Mouse (Mus musculus): ENCODE data around the gene Gpi1. TPM values are rescaled to one million over a fixed set of nuclear protein-coding genes. Genes with fewer than 3 reads are reported as not detected.

Gene Gpi1
- polyA plus RNA-seq, 1 experiment: 273 TPM

DNA sequence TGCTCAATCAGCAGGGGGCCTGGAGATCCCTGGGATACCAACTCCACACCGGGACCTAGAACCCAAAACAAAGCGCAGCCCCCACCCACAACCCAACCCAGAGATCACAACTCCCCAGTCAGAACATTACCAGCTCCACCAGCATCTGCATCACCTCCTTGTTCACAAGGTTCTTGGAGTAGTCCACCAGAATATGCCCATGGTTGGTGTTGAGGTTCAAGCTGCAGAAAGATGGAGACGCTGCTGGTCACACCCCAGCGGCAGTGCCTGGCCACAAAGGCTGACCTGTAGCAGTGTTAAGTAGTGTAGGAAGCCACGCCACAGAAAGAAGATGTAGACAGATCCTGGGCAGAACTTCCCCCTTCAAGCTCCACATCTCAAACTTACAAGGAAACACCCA lies 983 bp downstream of the Gpi1 start:
- DNase-seq (ENCODE audit: low read depth): no peak
- TF ChIP-seq POLR2A (IDR thresholded peaks at IDR 0.05; ENCODE audit: borderline replicate concordance, extremely low read depth, insufficient read depth, insufficient read length, poor library complexity, severe bottlenecking) (no peak), CTCF (IDR thresholded peaks at IDR 0.05; ENCODE audit: borderline replicate concordance, extremely low read depth, insufficient read depth, insufficient read length) (no peak)

DNA sequence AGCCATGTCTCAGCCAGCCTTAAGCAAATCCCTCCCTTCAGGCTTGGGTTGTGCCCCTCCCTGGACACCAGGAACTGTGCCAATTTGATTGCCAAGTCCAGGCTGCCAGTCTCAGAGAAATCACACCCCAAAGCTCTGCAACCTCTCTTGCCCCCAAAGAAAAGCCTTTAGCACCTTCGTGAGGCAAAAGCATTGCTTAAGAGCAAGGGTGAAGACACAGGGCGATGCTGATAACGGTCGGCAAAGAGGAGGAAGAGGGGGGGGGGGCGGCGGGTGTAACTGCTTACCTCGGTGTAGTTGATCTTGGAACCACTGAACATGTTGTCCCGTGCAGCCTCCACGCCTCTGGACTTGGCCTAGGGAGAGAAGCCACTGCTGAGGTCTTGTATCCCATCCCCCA lies 1.5 kb downstream of the Gpi1 start:
- DNase-seq (ENCODE audit: low read depth): peak; percentile 29
- TF ChIP-seq POLR2A (IDR thresholded peaks at IDR 0.05; ENCODE audit: borderline replicate concordance, extremely low read depth, insufficient read depth, insufficient read length, poor library complexity, severe bottlenecking) (no peak), CTCF (IDR thresholded peaks at IDR 0.05; ENCODE audit: borderline replicate concordance, extremely low read depth, insufficient read depth, insufficient read length) (no peak)

DNA sequence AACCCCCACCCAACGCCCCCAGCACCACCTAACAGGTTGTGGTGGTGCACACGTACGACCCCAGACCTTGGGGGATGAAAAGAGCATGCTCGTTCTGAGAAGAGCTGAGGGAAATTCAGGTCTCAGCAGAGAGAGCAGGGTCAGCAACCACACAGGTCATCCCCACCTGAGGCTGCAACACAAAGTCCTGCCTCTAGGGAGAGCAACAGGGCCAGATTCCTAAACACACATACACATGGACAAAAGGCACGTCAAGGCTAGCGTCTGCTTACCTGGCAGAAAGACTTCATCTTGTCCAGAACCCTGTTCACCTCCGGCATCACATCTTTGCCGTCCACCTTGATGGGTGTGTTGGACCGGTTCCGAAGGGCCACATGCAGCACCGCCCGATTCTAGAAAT lies 3.3 kb downstream of the Gpi1 start:
- TF ChIP-seq CTCF (IDR thresholded peaks at IDR 0.05; ENCODE audit: borderline replicate concordance, extremely low read depth, insufficient read depth, insufficient read length) (no peak), POLR2A (IDR thresholded peaks at IDR 0.05; ENCODE audit: borderline replicate concordance, extremely low read depth, insufficient read depth, insufficient read length, poor library complexity, severe bottlenecking) (no peak)
- DNase-seq (ENCODE audit: low read depth): no peak

DNA sequence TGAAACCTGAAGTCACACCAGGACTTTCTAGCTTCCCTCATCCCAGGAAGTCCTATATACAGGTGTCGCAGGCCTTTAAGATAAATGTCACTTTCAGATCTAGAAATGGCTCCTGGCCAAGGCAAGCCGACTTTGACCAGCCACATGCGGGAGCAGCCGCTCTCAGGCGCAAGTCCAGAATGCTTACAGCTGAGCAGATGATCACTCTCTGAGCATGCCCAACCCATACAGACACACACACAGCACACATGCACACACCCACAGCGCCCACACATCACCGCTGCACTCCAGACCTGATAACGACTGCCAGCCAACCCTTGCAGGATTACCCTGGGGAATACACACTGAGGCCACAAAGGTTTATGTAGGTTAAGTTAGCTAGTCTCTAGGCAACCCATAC lies 4.0 kb downstream of the Gpi1 start:
- DNase-seq (ENCODE audit: low read depth): peak; percentile 4
- no peak for TF ChIP-seq CTCF (IDR thresholded peaks at IDR 0.05; ENCODE audit: borderline replicate concordance, extremely low read depth, insufficient read depth, insufficient read length)
- no peak for TF ChIP-seq POLR2A (IDR thresholded peaks at IDR 0.05; ENCODE audit: borderline replicate concordance, extremely low read depth, insufficient read depth, insufficient read length, poor library complexity, severe bottlenecking)

DNA sequence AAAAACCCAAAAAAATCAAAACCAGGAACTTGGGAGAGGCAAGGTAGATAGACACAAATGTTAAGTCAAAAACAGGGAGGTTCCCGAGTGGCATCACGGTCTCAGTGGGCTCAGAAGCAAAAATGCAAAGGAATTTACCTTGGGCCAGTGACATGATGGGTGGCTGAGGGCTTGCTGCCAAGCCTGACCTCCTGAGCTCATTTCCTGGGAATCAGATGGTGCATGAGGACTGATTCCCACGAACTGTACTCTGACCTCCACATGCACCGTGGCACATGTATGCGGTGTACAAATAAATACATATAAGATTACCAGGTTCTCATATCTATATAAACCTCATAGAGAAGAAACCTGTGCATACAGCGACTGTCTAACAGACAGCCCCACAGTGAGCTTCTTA lies 5.8 kb downstream of the Gpi1 start:
- DNase-seq (ENCODE audit: low read depth): no peak
- TF ChIP-seq POLR2A (IDR thresholded peaks at IDR 0.05; ENCODE audit: borderline replicate concordance, extremely low read depth, insufficient read depth, insufficient read length, poor library complexity, severe bottlenecking): no peak
- TF ChIP-seq CTCF (IDR thresholded peaks at IDR 0.05; ENCODE audit: borderline replicate concordance, extremely low read depth, insufficient read depth, insufficient read length): no peak

DNA sequence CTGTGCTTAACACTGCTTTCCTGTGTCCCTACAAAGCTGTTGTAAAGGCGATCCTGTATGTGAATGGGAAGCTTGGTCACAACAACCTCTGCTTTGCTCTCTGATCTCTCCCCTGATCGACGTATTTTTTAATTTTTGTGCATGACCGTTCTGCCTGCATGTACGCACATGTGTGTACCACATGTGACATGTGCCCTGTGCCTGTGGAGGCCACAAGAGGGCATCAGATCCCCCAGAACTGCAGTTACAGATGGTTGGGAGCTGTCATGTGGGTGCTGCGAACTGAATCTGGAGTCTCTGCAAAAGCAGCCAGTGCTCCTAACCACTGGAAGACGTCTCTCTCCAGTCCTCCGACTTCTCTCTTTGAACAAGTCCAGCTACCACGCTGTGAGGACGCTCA lies 7.8 kb downstream of the Gpi1 start:
- no peak for DNase-seq (ENCODE audit: low read depth)
- TF ChIP-seq CTCF (IDR thresholded peaks at IDR 0.05; ENCODE audit: borderline replicate concordance, extremely low read depth, insufficient read depth, insufficient read length) (no peak), POLR2A (IDR thresholded peaks at IDR 0.05; ENCODE audit: borderline replicate concordance, extremely low read depth, insufficient read depth, insufficient read length, poor library complexity, severe bottlenecking) (no peak)

DNA sequence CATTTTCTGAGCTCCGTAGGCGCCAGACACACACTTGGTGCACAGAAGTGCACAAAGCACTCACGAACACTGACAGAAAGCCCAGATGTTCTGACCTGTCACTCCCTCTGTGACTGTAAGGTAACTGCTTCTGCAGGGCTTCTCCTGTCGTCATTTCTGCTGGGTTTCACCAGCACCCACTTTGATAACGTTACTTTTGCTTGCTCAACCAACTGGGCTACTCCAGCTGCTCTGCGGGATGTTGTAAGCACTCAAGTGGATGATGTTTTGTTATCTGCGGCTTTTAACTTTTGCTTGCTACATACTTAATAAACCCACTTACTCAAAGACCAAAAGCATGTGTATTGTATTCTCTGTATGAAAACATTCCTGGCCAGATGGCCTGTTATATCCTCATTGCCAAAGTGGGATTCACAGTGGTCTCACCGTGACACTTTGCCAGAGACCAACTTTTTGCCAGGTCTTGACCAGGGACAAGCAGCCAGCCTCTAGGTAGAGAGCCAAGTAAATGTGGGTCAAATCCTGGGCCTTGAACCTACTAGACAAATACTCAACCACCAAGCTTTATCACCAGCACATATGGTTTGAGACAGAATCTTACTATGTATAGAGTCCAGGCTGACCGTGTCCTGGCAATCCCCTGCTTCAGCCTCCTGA lies 8.4 kb downstream of the Gpi1 start:
- no peak for DNase-seq (ENCODE audit: low read depth)
- TF ChIP-seq CTCF (IDR thresholded peaks at IDR 0.05; ENCODE audit: borderline replicate concordance, extremely low read depth, insufficient read depth, insufficient read length) (no peak), POLR2A (IDR thresholded peaks at IDR 0.05; ENCODE audit: borderline replicate concordance, extremely low read depth, insufficient read depth, insufficient read length, poor library complexity, severe bottlenecking) (no peak)

DNA sequence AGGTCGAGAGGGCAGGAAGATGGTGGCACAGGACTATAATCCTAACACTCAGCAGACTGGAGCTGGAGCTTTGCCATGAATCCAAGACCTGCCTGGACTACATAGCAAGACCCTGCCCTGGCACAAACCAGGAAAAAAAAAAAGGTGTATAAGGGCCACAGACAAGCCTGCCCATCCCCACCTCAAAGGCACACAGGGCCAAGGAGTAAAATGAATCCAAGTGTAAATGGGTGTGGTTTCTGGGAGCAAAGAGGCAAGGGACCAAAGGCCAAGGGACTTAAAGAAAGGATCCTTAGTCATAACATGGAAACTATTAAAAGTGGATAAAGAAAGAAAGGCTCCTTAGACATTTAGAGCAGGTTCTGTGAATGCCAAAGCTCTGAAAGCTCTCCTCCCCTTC lies 11.6 kb downstream of the Gpi1 start:
- no peak for DNase-seq (ENCODE audit: low read depth)

DNA sequence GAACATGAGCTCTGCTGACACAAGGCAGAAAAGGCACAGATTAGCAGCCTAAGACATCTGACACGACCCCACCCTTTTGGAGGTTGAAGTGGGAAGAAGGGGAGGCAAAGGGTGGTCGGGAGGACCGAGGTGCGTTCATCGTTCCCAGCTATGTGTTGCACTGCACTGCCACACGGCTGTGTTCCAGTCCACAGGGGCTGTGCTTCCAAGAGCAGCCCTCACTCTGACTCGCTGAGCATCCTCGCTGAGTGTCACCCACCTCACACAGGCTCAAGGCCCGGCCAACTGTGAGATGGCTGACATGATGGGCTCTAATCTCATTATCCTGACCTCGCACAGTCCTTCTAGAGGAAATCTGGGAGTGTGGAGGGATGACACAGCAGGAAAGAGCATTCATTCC lies 13.7 kb downstream of the Gpi1 start:
- TF ChIP-seq POLR2A (IDR thresholded peaks at IDR 0.05; ENCODE audit: borderline replicate concordance, extremely low read depth, insufficient read depth, insufficient read length, poor library complexity, severe bottlenecking) (no peak), CTCF (IDR thresholded peaks at IDR 0.05; ENCODE audit: borderline replicate concordance, extremely low read depth, insufficient read depth, insufficient read length) (no peak)
- no peak for DNase-seq (ENCODE audit: low read depth)

More for the DNA sequence above, 11.6 kb downstream of the Gpi1 start:
- no peak for TF ChIP-seq CTCF (IDR thresholded peaks at IDR 0.05; ENCODE audit: borderline replicate concordance, extremely low read depth, insufficient read depth, insufficient read length)
- no peak for TF ChIP-seq POLR2A (IDR thresholded peaks at IDR 0.05; ENCODE audit: borderline replicate concordance, extremely low read depth, insufficient read depth, insufficient read length, poor library complexity, severe bottlenecking)

DNA sequence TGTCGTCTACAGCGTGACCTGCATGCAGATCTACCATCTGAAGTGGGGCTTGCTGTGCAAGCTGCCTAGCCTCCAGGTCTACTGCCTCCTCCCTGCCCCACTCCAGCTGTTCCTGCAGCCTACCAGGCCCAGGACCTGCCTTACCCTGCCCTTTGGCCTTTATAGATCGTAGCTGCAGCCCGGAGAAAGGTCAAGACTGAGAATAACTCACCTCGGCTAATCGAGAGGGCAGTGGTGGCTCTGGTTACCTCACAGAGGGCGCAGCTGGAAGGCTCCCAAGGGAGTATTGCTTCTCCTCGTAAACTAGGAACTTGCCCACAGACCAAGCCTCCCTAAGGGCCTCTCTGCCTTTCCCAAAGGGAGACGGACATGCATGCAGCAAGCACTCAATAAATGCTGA lies 14.7 kb downstream of the Gpi1 start:
- no peak for TF ChIP-seq CTCF (IDR thresholded peaks at IDR 0.05; ENCODE audit: borderline replicate concordance, extremely low read depth, insufficient read depth, insufficient read length)
- TF ChIP-seq POLR2A (IDR thresholded peaks at IDR 0.05; ENCODE audit: borderline replicate concordance, extremely low read depth, insufficient read depth, insufficient read length, poor library complexity, severe bottlenecking): no peak
- DNase-seq (ENCODE audit: low read depth): no peak

DNA sequence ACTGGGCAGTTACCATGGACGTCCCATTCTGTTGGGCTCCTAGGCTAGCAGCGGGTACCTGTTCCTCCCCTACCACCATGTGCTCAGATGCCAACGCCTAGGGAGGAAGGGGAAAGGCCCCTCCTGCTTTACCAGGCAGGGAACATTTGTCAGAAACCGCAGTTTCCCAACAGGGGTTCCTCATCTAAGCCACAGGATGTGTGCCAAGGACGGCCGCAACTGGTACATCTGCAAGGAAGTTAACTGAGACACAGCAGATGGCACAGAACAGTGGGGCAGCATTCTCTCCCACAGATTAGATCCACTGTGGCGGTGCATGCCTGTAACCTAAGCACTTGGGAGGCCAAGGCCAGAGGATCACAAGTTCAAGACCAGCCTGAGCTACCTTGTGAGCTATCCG lies 15.5 kb downstream of the Gpi1 start:
- DNase-seq (ENCODE audit: low read depth): no peak
- TF ChIP-seq CTCF (IDR thresholded peaks at IDR 0.05; ENCODE audit: borderline replicate concordance, extremely low read depth, insufficient read depth, insufficient read length) (no peak), POLR2A (IDR thresholded peaks at IDR 0.05; ENCODE audit: borderline replicate concordance, extremely low read depth, insufficient read depth, insufficient read length, poor library complexity, severe bottlenecking) (no peak)

DNA sequence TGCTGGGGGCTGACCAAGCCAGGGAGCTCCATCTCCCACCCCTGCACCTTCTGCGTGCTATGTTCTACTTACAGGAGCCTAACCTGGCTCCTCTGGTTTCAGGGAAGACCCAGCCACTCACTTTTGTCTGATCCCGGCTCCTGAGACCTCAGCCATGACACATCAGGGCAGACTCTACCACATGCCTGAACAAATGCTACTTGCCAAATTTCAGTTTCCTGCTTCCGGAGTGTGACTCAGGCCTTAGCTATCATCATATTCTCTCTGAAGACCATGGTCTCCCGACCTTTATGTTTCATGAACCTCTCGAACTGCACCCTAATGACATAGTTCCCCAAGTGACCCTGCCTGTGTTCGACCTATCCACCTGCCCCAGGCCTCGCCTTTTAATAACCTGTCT lies 16.9 kb downstream of the Gpi1 start:
- DNase-seq (ENCODE audit: low read depth): no peak
- TF ChIP-seq POLR2A (IDR thresholded peaks at IDR 0.05; ENCODE audit: borderline replicate concordance, extremely low read depth, insufficient read depth, insufficient read length, poor library complexity, severe bottlenecking) (no peak), CTCF (IDR thresholded peaks at IDR 0.05; ENCODE audit: borderline replicate concordance, extremely low read depth, insufficient read depth, insufficient read length) (no peak)

Data from brain, embryonic 14.5 days (tissue).